Mouse (Mus musculus) liver, embryonic 16.5 days (tissue): ENCODE data around the gene Fam81a. TPM values are rescaled to one million over a fixed set of nuclear protein-coding genes. Genes with fewer than 3 reads are reported as not detected.
A peak's percentile ranks its signal among the peaks of the same experiment; 100 is the strongest.

Source experiments
- ATAC-seq: fragments of 200-750 bp; cut with Nextera tagmentation; 2 replicates; pipeline ENCODE4 v1.8.0; 2017; ENCODE audit warnings: low read depth, mild to moderate bottlenecking, moderate number of reproducible peaks, moderate library complexity
- H3K27ac ChIP-seq: fragments of 300-500 bp; sonication (generic); 2 replicates; pipeline ENCODE4 v1.5.1; 2014; ENCODE audit warnings: mild to moderate bottlenecking, low read length
- H3K27me3 ChIP-seq: fragments of 300-500 bp; sonication (generic); 2 replicates; pipeline ENCODE4 v1.6.1; 2014; ENCODE audit warnings: low read depth, low read length, mixed read lengths; ENCODE audit not compliant: control insufficient read depth, insufficient read depth
- H3K36me3 ChIP-seq: fragments of 300-500 bp; sonication (generic); 2 replicates; pipeline ENCODE4 v1.6.1; 2014; ENCODE audit warnings: mild to moderate bottlenecking; ENCODE audit not compliant: control insufficient read depth, insufficient read depth
- H3K4me1 ChIP-seq: fragments of 300-500 bp; sonication (generic); 2 replicates; pipeline ENCODE4 v1.6.1; 2014; ENCODE audit warnings: low read depth, low read length, mixed read lengths; ENCODE audit not compliant: control insufficient read depth
- H3K4me2 ChIP-seq: fragments of 300-500 bp; sonication (generic); 2 replicates; pipeline ENCODE4 v1.6.1; 2014; ENCODE audit warnings: low read depth, low read length, mixed read lengths
- H3K4me3 ChIP-seq: fragments of 300-500 bp; sonication (generic); 2 replicates; pipeline ENCODE4 v1.5.1; 2014; ENCODE audit warnings: low read depth, mild to moderate bottlenecking, low read length
- H3K9ac ChIP-seq: fragments of 300-500 bp; sonication (generic); 2 replicates; pipeline ENCODE4 v1.6.1; 2014; ENCODE audit warnings: low read depth, low read length
- H3K9me3 ChIP-seq: fragments of 300-500 bp; sonication (generic); replicated peaks from 2 replicates; pipeline ENCODE4 v1.6.1; 2016; ENCODE audit warnings: low read length; ENCODE audit not compliant: control insufficient read depth
- WGBS: fragments of 180-500 bp; shearing (Covaris S2); extraction: QIAGEN DNeasy Blood & Tissue Kit; methylation state at CpG from one replicate; pipeline ENCODE4 v1.1.7; 2014; ENCODE audit not compliant: insufficient replicate concordance; 5-methylcytosine and 5-hydroxymethylcytosine counted together
- polyA plus RNA-seq: library from polyadenylated mRNA; unstranded; fragments of >200 nt; fragmentation: Nextera tagmentation; extraction: Ambion mirVana; gene quantifications from 2 replicates; pipeline ENCODE4 v1.2.1, GENCODE M21; 2015

The Fam81a gene
- polyA plus RNA-seq, 1 experiment from 2014 or later, result 0.54 TPM

- no peak overlapping the region for H3K9ac ChIP-seq
- peak; percentile 44; the same call in 1 of the 2 replicates for ATAC-seq
- no peaks in the 10 kb centered on the region for H3K36me3 ChIP-seq
- H3K4me1 ChIP-seq, result peaks cover 26% of the 10 kb centered on the region
- H3K9me3 ChIP-seq, result no peaks in the 10 kb centered on the region; the same call in 1 of the 2 replicates
- WGBS, result 79% methylated on average over 1 of the region's 1 CpGs
- H3K27me3 ChIP-seq, result no peaks in the 10 kb centered on the region
- H3K4me2 ChIP-seq, result no peak overlapping the region
- no peak overlapping the region for H3K4me3 ChIP-seq
- no peak overlapping the region for H3K27ac ChIP-seq
Observed at GRCm38 (mm10) chr9:70042935-70043334, 99.4 kb downstream of the Fam81a start.

GRCm38 (mm10) chr9:70042137-70042536 is 100.2 kb downstream of the Fam81a start:
- Histone ChIP-seq H3K27ac (no peak overlapping the region), H3K4me3 (no peak overlapping the region), H3K4me1 (peaks cover 26% of the 10 kb centered on the region), H3K4me2 (no peak overlapping the region), H3K27me3 (no peaks in the 10 kb centered on the region), H3K36me3 (no peaks in the 10 kb centered on the region), H3K9ac (no peak overlapping the region), H3K9me3 (no peaks in the 10 kb centered on the region; the same call in 1 of the 2 replicates)
- ATAC-seq, result no peak
- WGBS, result 70% methylated on average over 4 of the region's 4 CpGs

GRCm38 (mm10) chr9:70040570-70040969 is 101.8 kb downstream of the Fam81a start:
- 72% methylated on average over 11 of the region's 11 CpGs for WGBS
- no peak overlapping the region for H3K27ac ChIP-seq
- H3K36me3 ChIP-seq, result no peaks in the 10 kb centered on the region
- H3K4me2 ChIP-seq, result no peak overlapping the region
- H3K4me3 ChIP-seq, result no peak overlapping the region
- peaks cover 14% of the 10 kb centered on the region for H3K4me1 ChIP-seq
- H3K9ac ChIP-seq, result no peak overlapping the region
- H3K9me3 ChIP-seq, result no peaks in the 10 kb centered on the region; the same call in 1 of the 2 replicates
- no peaks in the 10 kb centered on the region for H3K27me3 ChIP-seq
- no peak for ATAC-seq

DNA sequence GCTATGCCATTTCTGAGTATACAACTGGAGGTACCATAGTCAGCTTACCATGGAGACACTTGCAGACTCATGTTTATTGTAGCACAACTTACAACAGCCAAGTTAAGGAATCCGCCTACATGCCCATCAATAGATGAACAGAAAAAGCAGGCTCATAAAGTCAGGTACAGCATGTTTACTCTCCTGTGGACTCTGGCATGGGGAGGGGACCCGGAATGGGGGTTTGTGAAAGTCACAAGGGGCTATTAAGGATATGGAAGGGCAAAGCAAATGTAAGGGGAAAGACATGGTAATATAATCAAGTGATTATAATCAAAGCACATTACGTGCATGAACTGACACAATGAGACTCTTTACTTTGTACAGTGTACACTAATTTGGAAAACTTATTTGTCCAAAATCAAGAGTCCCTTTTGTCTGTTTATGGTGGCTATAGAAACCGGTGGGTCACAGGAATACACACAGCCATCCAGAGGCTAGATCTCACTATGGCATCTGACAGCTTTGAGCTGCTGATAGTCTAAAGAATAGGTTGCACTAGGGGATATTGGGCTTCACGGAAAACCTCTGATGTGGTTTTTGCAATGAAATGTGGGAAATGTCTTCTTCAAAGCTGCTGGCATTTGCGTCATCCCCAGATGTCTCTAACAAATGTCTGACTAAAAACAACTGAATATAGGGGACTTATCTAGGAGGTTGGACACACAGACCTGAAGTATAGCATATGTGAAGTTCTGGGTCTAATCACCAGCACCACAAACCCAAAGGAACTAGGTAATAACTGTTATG is 102.6 kb downstream of the Fam81a start:
- Histone ChIP-seq H3K27me3 (no peaks in the 10 kb centered on the region), H3K4me2 (no peak overlapping the region), H3K36me3 (no peaks in the 10 kb centered on the region), H3K9ac (no peak overlapping the region), H3K4me3 (no peak overlapping the region), H3K27ac (no peak overlapping the region), H3K4me1 (peaks cover 9% of the 10 kb centered on the region), H3K9me3 (no peaks in the 10 kb centered on the region; the same call in 1 of the 2 replicates)
- WGBS, result 62% methylated on average over 6 of the region's 6 CpGs
- ATAC-seq, result no peak

Other genes starting within 250 kb of the Fam81a start
- gene Bnip2, start 153.1 kb downstream of the Fam81a start, polyA plus RNA-seq, result 42.3 and 43.3 TPM in 2 replicates
- gene Gtf2a2, start 130.0 kb downstream of the Fam81a start, polyA plus RNA-seq, result 106 and 113 TPM in 2 replicates
- gene Gcnt3, start 104.5 kb downstream of the Fam81a start, polyA plus RNA-seq, result 0.07 TPM in 1 of 2 replicates, not detected in the other
- gene Myo1e, start 64.8 kb upstream of the Fam81a start, polyA plus RNA-seq, result 3.9 and 5.1 TPM in 2 replicates